Mouse (Mus musculus): Measurements from ENCODE around the gene Cacnb4.

The Cacnb4 gene

DNA sequence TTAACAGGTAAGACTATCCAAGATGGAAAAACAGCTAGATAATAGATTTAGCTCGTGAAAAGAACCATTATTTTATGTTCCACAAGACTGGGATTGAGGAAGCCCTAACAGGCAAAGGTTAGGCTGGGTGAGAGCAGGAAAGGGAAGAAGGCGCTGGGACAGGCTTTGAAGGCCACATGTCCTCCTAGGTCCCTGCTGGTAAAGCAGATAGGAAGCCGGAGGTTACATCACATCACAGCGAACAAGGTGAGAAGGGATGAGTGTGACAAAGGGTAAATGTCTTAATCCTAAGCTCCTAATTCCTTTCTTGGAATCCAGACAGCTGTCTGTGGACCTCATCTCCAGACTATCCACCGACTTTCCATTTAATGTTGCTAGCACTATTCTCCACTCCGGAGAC lies 257.3 kb downstream of the Cacnb4 start:
- no peak for DNase-seq

DNA sequence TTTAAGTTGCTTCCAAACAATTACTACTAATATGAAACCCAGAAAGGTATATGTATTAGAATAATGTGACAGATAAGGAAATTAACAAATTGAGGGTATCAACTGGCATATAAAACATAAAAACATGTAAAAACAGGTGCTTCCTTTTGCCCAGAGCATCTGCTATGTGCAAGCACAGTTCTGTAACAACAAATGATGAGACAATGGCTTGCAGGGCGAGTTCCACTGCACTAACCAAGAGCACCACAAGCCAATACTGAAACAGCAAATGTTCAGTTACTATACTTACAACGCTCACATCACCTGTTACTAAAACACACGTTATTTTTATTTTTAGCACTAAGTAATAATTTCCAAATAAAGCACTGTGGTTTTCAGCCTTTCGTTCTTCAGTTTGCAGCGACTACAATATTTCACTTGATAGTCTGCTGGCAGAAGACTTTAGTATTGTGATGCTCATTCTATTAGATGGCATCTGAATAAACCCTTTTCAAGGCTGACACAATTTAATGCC lies 264.1 kb downstream of the Cacnb4 start:
- no peak for DNase-seq

DNA sequence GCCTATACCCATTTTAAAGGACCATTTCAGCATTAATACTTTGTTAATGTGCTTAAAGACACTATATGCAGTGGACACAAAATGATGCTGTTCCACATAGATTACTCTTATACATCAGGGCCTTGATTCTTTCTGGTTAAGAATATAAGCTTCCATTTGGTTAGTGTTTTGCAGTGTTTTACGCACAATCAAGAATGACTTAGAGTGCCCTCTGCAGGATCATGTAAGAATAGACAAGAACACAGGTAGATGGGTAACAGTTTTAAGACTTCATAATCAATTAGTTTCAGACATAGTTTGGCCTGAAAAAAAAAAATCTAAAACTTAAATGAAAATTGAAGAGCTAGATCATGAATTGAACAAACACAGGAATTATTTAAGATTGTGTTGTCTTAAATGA lies 270.2 kb downstream of the Cacnb4 start:
- peak; percentile 39 for DNase-seq

DNA sequence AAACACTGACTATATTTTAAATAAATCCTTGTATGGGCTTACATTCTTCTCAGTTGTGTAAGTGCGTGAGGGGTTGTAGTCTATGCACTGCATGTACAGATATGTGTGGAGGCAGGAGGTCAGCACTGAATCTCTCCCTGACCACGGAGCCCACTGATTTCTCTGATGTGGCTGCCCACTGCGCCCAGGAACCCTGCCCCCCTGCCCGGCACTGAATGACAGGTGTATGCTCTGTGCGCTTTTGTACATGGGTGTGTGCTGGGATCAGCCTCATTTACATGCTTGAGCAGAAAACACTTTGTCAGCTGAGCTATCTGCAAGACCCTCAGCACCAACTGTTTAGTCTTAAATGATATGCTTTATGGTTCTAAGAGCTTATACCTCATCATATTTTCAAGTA lies 271.4 kb downstream of the Cacnb4 start:
- no peak for DNase-seq

DNA sequence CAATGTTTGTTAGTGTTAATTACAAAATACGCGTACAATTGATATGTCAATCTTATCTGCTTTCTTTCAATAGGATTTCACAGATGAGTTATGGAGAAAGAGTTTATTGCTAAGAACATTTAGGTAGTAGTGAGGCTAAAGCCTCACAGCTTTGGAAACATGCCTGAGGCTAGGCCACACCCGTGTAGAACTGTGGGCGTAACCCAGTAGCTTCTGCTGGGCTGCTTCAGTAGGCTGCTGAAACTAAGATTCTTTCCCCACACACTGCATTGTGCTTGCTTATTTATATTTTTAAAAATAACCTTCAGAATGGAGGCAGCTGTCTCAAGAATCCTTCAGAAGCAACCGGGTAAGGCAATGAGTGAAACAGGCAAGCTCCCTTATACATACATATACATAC lies 282.1 kb downstream of the Cacnb4 start:
- DNase-seq, result no peak

DNA sequence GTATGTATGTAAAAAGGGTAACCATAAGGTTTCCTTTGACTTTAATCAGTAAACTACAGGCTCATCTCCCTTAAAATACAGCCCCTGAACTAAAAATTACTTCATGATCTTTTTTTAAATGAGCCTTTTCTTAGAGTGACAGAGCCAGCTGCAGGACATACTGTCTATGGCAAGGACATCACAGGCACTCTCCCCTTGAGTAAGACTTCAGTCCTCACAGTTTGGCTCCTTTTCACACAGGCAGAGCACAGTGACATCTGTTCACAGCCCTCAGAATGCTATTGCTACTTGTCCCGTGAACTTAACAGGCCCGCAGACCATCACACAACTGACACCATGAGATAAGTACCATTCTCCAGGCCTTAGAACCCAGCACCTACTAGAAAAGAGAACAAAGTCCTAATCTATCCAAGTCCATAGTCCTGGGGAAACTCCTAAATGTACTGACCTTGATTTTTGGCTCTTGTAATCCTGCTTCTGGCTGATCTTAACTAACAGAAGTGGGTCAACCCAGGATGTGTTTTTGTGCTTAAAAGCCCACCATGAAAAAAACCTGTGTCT lies 286.1 kb downstream of the Cacnb4 start:
- DNase-seq, result no peak

DNA sequence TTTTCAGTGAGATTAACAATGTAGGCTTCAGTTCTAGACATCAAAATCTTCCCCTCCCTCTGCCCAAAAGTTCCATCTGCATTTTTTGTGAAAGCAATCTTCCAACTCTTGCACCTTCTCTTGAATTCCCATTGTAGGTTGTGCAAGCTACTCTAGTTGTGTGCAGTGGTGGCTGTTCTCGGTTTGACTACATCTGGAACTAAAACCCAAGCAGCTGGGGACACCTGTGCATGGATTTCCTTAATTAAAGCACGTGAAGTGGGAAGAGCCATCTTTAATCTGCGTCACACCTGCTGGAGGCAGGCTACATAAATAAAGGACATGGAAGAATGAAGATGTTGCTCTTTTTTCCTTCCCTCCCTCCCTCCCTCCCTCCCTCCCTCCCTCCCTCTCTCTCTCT lies 286.7 kb downstream of the Cacnb4 start:
- DNase-seq, result no peak

DNA sequence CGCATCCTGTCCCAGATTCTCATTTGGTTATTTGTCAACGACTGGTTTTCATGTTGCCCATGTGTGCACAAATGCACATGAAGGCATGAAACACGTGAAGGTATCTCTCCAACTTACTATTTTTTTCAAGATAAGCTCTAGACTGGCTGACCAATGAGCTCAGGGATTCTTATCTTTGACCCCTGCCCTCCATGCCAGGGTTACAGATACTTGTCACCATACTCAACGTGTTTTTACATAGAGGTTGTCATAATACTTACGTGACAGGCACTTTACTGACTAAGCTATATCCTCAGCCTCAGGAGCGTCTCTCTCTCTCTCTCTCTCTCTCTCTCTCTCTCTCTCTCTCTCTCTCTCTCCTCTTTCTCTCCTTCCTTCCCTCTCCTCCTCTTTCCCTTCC lies 290.2 kb downstream of the Cacnb4 start:
- no peak for DNase-seq

DNA sequence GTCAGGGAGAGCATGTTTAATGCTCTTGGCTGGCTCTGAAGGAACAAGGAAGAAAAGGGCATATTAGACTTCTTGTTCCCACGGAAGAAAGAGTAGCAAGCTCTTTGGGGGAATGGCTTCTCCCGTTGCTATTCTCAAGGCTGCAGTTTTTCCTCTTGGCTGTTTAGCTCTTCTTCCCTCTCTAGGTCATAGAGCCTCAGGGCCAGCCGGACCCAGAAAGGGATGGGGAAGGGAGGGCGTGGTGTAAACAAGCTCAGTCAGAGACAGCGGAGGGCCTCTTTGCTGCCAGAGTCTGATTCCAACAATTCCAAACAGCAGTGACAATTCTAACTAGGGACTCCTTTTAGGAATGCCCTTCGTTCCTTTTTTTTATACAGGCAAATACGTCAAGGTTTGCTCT lies 290.6 kb downstream of the Cacnb4 start:
- no peak for DNase-seq

DNA sequence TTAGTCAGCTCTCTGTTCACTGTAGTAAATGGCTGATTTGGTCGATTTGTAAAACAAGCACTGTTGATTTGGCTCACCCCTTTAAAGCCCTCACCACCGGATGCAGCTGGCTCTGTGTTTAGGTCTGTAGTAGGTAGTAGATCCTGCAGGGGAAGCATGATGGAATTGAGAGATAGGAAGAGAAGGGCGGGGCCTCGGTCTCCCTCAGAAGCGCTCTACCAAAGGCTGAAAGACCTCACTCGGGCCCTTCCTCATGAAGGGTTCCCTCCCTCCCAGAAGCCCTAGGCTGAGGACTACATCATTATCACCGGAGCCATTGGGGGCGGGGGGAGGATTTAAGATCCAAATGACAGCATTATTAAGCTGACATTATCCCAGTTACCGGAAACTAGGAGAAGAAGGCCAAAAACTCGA lies 297.8 kb downstream of the Cacnb4 start:
- DNase-seq, result no peak

DNA sequence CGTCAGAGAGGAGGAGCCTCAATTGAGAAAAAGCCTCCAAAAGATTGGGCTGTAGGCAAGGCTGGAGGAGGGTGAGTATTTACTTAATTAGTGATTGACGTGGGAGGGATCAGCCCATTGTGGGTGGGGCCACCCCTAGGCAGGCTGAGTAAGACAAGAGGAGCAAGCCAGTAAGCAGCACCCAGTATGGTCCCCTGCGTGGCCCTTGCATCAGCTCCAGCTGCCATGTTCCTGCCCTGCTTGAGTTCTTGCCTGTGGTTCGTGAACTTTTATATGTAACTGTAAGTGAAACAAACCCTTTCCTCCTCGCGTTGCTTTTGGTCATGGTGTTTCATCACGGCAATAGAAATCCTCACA lies 298.2 kb downstream of the Cacnb4 start, which contains the start of gene Neb:
TSS of gene Neb (minus strand) at position 27 of the 357 bp plus-strand sequence.
- no peak for DNase-seq

Measured in kidney, adult 9 months (tissue).